Mouse (Mus musculus) layer of hippocampus, postnatal 25 days (tissue): ENCODE measurements at regions not wholly inside any gene's neighbourhood (a gene's known extent, or its start where the extent isn't known, plus 50 kb on each side); places are given as distances from the start of the nearest gene placed in this dataset.
A peak's percentile ranks its signal among the peaks of the same experiment; 100 is the strongest.

Experiments
- DNase-seq, 2 experiments: peaks; one replicate each; pipeline ENCODE4 v3.0.0; 2022; ENCODE audit warnings: mixed read lengths in 2 of 2, low spot score in 1 of 2; ENCODE audit errors: extremely low spot score in 1 of 2

GRCm38 (mm10) chr3:17452984-17453383 lies 495.2 kb upstream of the Cypt12 start:
- no peak for DNase-seq

GRCm38 (mm10) chr3:17460545-17460944 lies 487.7 kb upstream of the Cypt12 start:
- DNase-seq, result no peak

GRCm38 (mm10) chr3:17461365-17461764 lies 486.8 kb upstream of the Cypt12 start:
- DNase-seq, result no peak

- DNase-seq, result no peak
These were observed 474.4 kb upstream of the Cypt12 start for GRCm38 (mm10) chr3:17473812-17474211.

- no peak for DNase-seq
These were observed 458.7 kb upstream of the Cypt12 start for GRCm38 (mm10) chr3:17489240-17490142.

GRCm38 (mm10) chr3:17490632-17491031 lies 457.6 kb upstream of the Cypt12 start:
- DNase-seq, result no peak

GRCm38 (mm10) chr3:17498291-17498690 lies 449.9 kb upstream of the Cypt12 start:
- no peak for DNase-seq

- no peak for DNase-seq
These were observed 446.7 kb upstream of the Cypt12 start for GRCm38 (mm10) chr3:17501556-17501955.

- no peak for DNase-seq
These were observed 406.9 kb upstream of the Cypt12 start for GRCm38 (mm10) chr3:17541346-17541745.

- no peak for DNase-seq
These were observed 400.6 kb upstream of the Cypt12 start for GRCm38 (mm10) chr3:17547559-17548059.

GRCm38 (mm10) chr3:17582487-17582886 lies 365.7 kb upstream of the Cypt12 start:
- DNase-seq, result no peak

- DNase-seq, result no peak
These were observed 358.2 kb upstream of the Cypt12 start for GRCm38 (mm10) chr3:17589956-17590546.

GRCm38 (mm10) chr3:17592463-17592862 lies 355.7 kb upstream of the Cypt12 start:
- no peak for DNase-seq

- no peak for DNase-seq
These were observed 351.8 kb upstream of the Cypt12 start for GRCm38 (mm10) chr3:17596365-17596764.

GRCm38 (mm10) chr3:17613486-17613885 lies 334.7 kb upstream of the Cypt12 start:
- no peak for DNase-seq

GRCm38 (mm10) chr3:17616439-17617070 lies 331.7 kb upstream of the Cypt12 start:
- DNase-seq, result peak; percentile 34 to 58

GRCm38 (mm10) chr3:17619489-17619888 lies 328.7 kb upstream of the Cypt12 start:
- DNase-seq, result no peak

GRCm38 (mm10) chr3:17619890-17620289 lies 328.3 kb upstream of the Cypt12 start:
- peak in 1 of 2 experiments; percentile 36 for DNase-seq

GRCm38 (mm10) chr3:17620398-17620797 lies 327.8 kb upstream of the Cypt12 start:
- DNase-seq, result no peak

GRCm38 (mm10) chr3:17632484-17632883 lies 315.7 kb upstream of the Cypt12 start:
- DNase-seq, result no peak

GRCm38 (mm10) chr3:17636276-17636675 lies 311.9 kb upstream of the Cypt12 start:
- no peak for DNase-seq
